Mouse (Mus musculus) MEL (cell line): ENCODE measurements around the gene Aunip. TPM values are rescaled to one million over a fixed set of nuclear protein-coding genes. Genes with fewer than 3 reads are reported as not detected.

Experiments
- DNase-seq: peaks from one replicate; pipeline ENCODE4 v3.0.0; 2011; ENCODE audit warnings: low read depth, low spot score
- H3K27ac ChIP-seq: 2 replicates; pipeline ENCODE4 v1.5.1; 2012; ENCODE audit warnings: low read depth, mild to moderate bottlenecking, control low read depth, low read length, moderate library complexity; ENCODE audit not compliant: control insufficient read depth
- H3K27me3 ChIP-seq, 2 experiments: fragments of 150-350 bp in 1 of 2; sonication (generic) in 1 of 2; 2 replicates each; pipeline ENCODE4 v1.6.1; 2012; ENCODE audit warnings: low read length in 2 of 2, mild to moderate bottlenecking in 2 of 2, improper control_type of control experiment in 1 of 2, moderate library complexity in 1 of 2; ENCODE audit not compliant: insufficient read depth in 2 of 2, control insufficient read depth in 1 of 2
- H3K36me3 ChIP-seq, 2 experiments: 2 replicates each; pipeline ENCODE4 v1.6.1; 2012 to 2014; ENCODE audit warnings: low read length in 2 of 2, improper control_type of control experiment in 1 of 2, inconsistent platforms in 1 of 2, mild to moderate bottlenecking in 1 of 2; ENCODE audit not compliant: insufficient read depth in 2 of 2, control insufficient read depth in 1 of 2
- H3K4me1 ChIP-seq, 2 experiments: fragments of 150-350 bp in 1 of 2; sonication (generic) in 1 of 2; 2 replicates each; pipeline ENCODE4 v1.6.1; 2012; ENCODE audit warnings: low read length in 2 of 2, improper control_type of control experiment in 1 of 2, mild to moderate bottlenecking in 1 of 2; ENCODE audit not compliant: insufficient read depth in 2 of 2, control insufficient read depth in 1 of 2
- H3K4me3 ChIP-seq, 2 experiments: fragments of 150-350 bp in 1 of 2; sonication (generic) in 1 of 2; 2 replicates each; pipeline ENCODE4 v1.5.1; 2012; ENCODE audit warnings: low read depth in 2 of 2, low read length in 2 of 2, mild to moderate bottlenecking in 2 of 2, moderate library complexity in 2 of 2, control low read depth in 1 of 2, improper control_type of control experiment in 1 of 2; ENCODE audit not compliant: control insufficient read depth in 1 of 2, insufficient read depth in 1 of 2
- H3K79me2 ChIP-seq: 2 replicates; pipeline ENCODE4 v1.6.1; 2012; ENCODE audit warnings: mild to moderate bottlenecking, low read length, moderate library complexity; ENCODE audit not compliant: control insufficient read depth, poor library complexity, insufficient read depth
- H3K9ac ChIP-seq: 2 replicates; pipeline ENCODE4 v1.6.1; 2012; ENCODE audit warnings: low read depth, mild to moderate bottlenecking, control low read depth, low read length, moderate library complexity; ENCODE audit not compliant: control insufficient read depth, poor library complexity, severe bottlenecking
- H3K9me3 ChIP-seq: fragments of 150-350 bp; sonication (generic); replicated peaks from 2 replicates; pipeline ENCODE4 v1.6.1; 2012; ENCODE audit warnings: mild to moderate bottlenecking, low read length, improper control_type of control experiment, moderate library complexity; ENCODE audit not compliant: insufficient read depth
- CHD1 ChIP-seq: IDR thresholded peaks from 2 replicates; pipeline ENCODE4 v1.6.1; 2012; ENCODE audit warnings: low read depth, mild to moderate bottlenecking, inconsistent platforms, low read length, improper control_type of control experiment
- CHD2 ChIP-seq: IDR thresholded peaks from 2 replicates; pipeline ENCODE4 v1.6.1; 2011; ENCODE audit warnings: low read length, improper control_type of control experiment
- ELF1 ChIP-seq: IDR thresholded peaks from 2 replicates; pipeline ENCODE4 v1.6.1; 2014; ENCODE audit warnings: low read depth, mild to moderate bottlenecking, inconsistent platforms, low read length, improper control_type of control experiment, moderate library complexity
- EP300 ChIP-seq, 2 experiments: IDR thresholded peaks; 2 replicates each; pipeline ENCODE4 v1.6.1; 2011; ENCODE audit warnings: improper control_type of control experiment in 2 of 2, low read length in 2 of 2, low read depth in 1 of 2, mild to moderate bottlenecking in 1 of 2
- GABPA ChIP-seq: IDR thresholded peaks from 2 replicates; pipeline ENCODE4 v1.6.1; 2012; ENCODE audit warnings: low read depth, mild to moderate bottlenecking, inconsistent platforms, low read length, improper control_type of control experiment, moderate library complexity
- GATA1 ChIP-seq: IDR thresholded peaks from 2 replicates; pipeline ENCODE4 v1.6.1; 2011; ENCODE audit warnings: low read depth, low read length, improper control_type of control experiment
- HCFC1 ChIP-seq: IDR thresholded peaks from 2 replicates; pipeline ENCODE4 v1.6.1; 2012; ENCODE audit warnings: low read depth, mild to moderate bottlenecking, inconsistent platforms, low read length, improper control_type of control experiment, moderate library complexity
- MAFK ChIP-seq: IDR thresholded peaks from 2 replicates; pipeline ENCODE4 v1.6.1; 2011; ENCODE audit warnings: low read depth, mild to moderate bottlenecking, low read length, improper control_type of control experiment, borderline replicate concordance
- MAX ChIP-seq: IDR thresholded peaks from 2 replicates; pipeline ENCODE4 v1.6.1; 2011; ENCODE audit warnings: low read length, improper control_type of control experiment
- MAZ ChIP-seq: IDR thresholded peaks from 2 replicates; pipeline ENCODE4 v1.6.1; 2012; ENCODE audit warnings: low read depth, mild to moderate bottlenecking, inconsistent platforms, low read length, improper control_type of control experiment
- MYC ChIP-seq: IDR thresholded peaks from 2 replicates; pipeline ENCODE4 v1.6.1; 2011; ENCODE audit warnings: low read depth, mild to moderate bottlenecking, low read length, improper control_type of control experiment, moderate library complexity
- NELFE ChIP-seq: IDR thresholded peaks from 2 replicates; pipeline ENCODE4 v1.6.1; 2011; ENCODE audit warnings: low read depth, low read length, improper control_type of control experiment
- NRF1 ChIP-seq: IDR thresholded peaks from 2 replicates; pipeline ENCODE4 v1.6.1; 2014; ENCODE audit warnings: low read depth, mild to moderate bottlenecking, inconsistent platforms, low read length, improper control_type of control experiment, moderate library complexity; ENCODE audit not compliant: poor library complexity, insufficient read depth, severe bottlenecking
- RAD21 ChIP-seq: IDR thresholded peaks from 2 replicates; pipeline ENCODE4 v1.6.1; 2011; ENCODE audit warnings: mild to moderate bottlenecking, low read depth, low read length, improper control_type of control experiment
- RCOR1 ChIP-seq: IDR thresholded peaks from 2 replicates; pipeline ENCODE4 v1.6.1; 2012; ENCODE audit warnings: low read depth, mild to moderate bottlenecking, inconsistent platforms, low read length, improper control_type of control experiment
- SMC3 ChIP-seq: IDR thresholded peaks from 2 replicates; pipeline ENCODE4 v1.6.1; 2011; ENCODE audit warnings: low read depth, low read length, improper control_type of control experiment
- TBP ChIP-seq: IDR thresholded peaks from 2 replicates; pipeline ENCODE4 v1.8.0; 2011; ENCODE audit warnings: low read depth, low read length, improper control_type of control experiment
- TCF12 ChIP-seq: IDR thresholded peaks from 2 replicates; pipeline ENCODE4 v1.6.1; 2014; ENCODE audit warnings: low read depth, mild to moderate bottlenecking, inconsistent platforms, low read length, improper control_type of control experiment, moderate library complexity
- UBTF ChIP-seq: IDR thresholded peaks from 2 replicates; pipeline ENCODE4 v1.6.1; 2012; ENCODE audit warnings: low read depth, mild to moderate bottlenecking, inconsistent platforms, low read length, improper control_type of control experiment, moderate library complexity, borderline replicate concordance; ENCODE audit not compliant: insufficient read depth
- ZC3H11A ChIP-seq: IDR thresholded peaks from 2 replicates; pipeline ENCODE4 v1.6.1; 2012; ENCODE audit warnings: low read depth, mild to moderate bottlenecking, inconsistent platforms, low read length, improper control_type of control experiment
- ZMIZ1 ChIP-seq: IDR thresholded peaks from 2 replicates; pipeline ENCODE4 v1.6.1; 2012; ENCODE audit warnings: low read depth, mild to moderate bottlenecking, inconsistent platforms, low read length, improper control_type of control experiment, moderate library complexity
- ZNF384 ChIP-seq: IDR thresholded peaks from 2 replicates; pipeline ENCODE4 v1.6.1; 2012; ENCODE audit warnings: low read depth, mild to moderate bottlenecking, inconsistent platforms, low read length, improper control_type of control experiment
- polyA plus RNA-seq, 2 experiments: library from polyadenylated mRNA; stranded (reverse) in 1 of 2; unstranded in 1 of 2; fragments of >175 nt in 1 of 2; fragments of >200 nt in 1 of 2; gene quantifications; 2 replicates each; pipeline versions ENCODE4 v1.2.1 to v1.2.4; 2012; ENCODE audit warnings: low replicate concordance in 2 of 2, low read depth in 1 of 2; ENCODE audit not compliant: insufficient read length in 2 of 2, insufficient read depth in 1 of 2, missing spikeins in 1 of 2
- total RNA-seq: library from RNA; depleted of rRNA; stranded (reverse); fragments of 300-350 nt; gene quantifications from 2 replicates; pipeline ENCODE4 v1.2.3, GENCODE M21; 2012

The Aunip gene
- total and polyA plus RNA-seq, 3 experiments = 14.9 to 20.6 TPM; not detected in 1

DNA sequence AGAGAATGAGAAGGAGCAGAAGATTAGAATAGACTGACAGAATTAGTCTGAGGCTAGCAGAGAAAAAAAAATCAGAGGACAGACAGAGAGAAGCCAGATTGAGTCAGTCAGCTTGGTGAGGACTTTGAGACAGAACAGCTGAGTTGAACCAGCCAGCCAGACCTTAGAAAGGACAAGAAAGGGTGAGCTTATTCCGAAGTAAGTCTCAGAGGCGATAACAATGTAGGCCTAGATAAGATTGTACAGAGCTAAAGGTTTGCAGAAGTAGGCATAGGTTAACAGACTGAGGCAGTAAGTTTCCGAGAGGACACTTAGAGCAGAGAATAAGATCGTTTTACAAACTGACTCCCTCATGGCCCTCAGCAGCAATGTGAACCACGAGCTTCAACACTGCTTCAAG lies 49.5 kb upstream of the Aunip start (continued):
- TF ChIP-seq NRF1 = no peak
- TF ChIP-seq GATA1 = peak; percentile 86
- TF ChIP-seq RAD21 = no peak
- peak; percentile 32 to 56; a peak in 3 of 4 replicates for TF ChIP-seq EP300 (IDR thresholded peaks at IDR 0.05; ENCODE audit: low read depth in 1 of 2, low read length in 2 of 2)
- TF ChIP-seq CHD2 = no peak

DNA sequence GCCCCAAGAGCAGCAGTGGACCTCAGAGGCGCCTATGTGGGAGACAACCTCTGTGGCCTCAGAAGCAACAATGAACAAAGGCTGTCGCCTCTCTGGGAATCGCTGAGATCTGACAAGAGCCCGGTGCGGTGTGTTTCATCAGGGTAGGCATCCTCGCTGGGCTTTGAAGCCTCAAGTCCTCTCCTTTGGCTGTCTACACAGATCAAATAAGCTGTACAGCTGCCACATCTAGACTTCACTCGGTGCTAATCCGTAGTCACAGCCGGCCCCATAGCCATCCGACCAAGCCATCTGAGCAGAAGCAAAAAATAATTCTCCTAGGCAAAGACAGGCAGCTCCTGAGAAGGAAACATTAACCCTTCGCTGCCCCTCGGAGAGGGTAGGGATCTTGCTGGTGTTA lies 45.0 kb upstream of the Aunip start:
- H3K9me3 ChIP-seq = no peaks in the 10 kb centered on the region
- H3K4me3 ChIP-seq = no peak overlapping the region
- H3K27ac ChIP-seq = no peak overlapping the region
- TF ChIP-seq NELFE (no peak), MAX (no peak), SMC3 (no peak), TBP (no peak), HCFC1 (no peak), ELF1 (no peak), RAD21 (no peak), CHD2 (no peak), RCOR1 (no peak), GATA1 (no peak), GABPA (no peak), MYC (no peak), ZC3H11A (no peak), CHD1 (no peak), MAFK (no peak), TCF12 (no peak)
- H3K36me3 ChIP-seq = peaks cover 2 to 15% of the 10 kb centered on the region in 2 experiments; a peak in 2 of 4 replicates
- H3K9ac ChIP-seq = no peak overlapping the region
- peaks cover 4 to 13% of the 10 kb centered on the region in 2 experiments for H3K4me1 ChIP-seq
- no peak for DNase-seq
- H3K27me3 ChIP-seq = no peaks in the 10 kb centered on the region
- peaks cover 8% of the 10 kb centered on the region for H3K79me2 ChIP-seq

DNA sequence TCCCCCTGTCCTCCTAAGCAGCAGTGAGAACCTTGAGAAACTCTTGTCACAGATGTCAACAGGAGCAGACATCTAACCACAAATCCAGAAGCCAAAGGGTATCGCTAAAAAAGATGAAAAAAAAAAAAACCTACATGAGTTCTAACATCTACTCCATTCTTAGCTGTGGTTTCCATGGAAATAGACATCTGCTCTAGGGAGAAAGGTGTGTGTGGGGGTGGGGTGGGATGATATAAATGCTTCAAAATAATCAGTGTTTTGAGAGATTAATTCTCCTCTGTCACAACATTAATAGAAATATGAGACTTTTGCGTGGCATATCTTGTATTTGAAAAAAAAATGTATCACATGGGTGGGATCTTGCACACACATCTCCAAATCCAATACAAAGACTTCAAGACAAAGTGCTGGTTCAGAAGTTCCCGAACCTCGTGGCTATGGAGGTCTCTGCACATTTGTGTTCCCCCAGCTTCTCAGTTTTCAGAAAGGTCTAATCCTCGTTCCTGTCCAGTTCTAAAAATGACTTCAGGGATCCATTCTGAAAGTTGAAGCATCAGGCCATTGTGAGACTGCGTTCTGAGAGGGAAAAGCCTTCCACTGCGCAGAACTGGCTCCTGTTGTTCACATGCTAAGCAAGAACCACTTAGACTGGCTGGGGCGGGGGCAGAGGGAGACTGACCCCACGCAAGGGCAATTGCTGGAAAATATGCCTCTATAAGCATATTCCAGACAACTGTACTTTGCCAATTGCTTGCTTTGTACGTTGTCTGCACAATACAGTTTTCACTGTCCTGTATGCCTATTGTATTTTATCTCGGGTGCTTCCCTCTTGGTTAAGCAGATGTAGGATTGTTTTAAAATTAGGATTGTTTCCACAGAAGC lies 44.2 kb upstream of the Aunip start:
- Histone ChIP-seq H3K27me3 (no peaks in the 10 kb centered on the region), H3K79me2 (peaks cover 8% of the 10 kb centered on the region), H3K27ac (no peak overlapping the region), H3K36me3 (peaks cover 2 to 13% of the 10 kb centered on the region in 2 experiments; a peak in 2 of 4 replicates), H3K4me1 (peaks cover 0 to 9% of the 10 kb centered on the region in 2 experiments; a peak in 2 of 4 replicates), H3K9me3 (no peaks in the 10 kb centered on the region), H3K4me3 (no peak overlapping the region; a peak in 1 of 4 replicates), H3K9ac (no peak overlapping the region)
- DNase-seq = no peak
- TF ChIP-seq ZMIZ1 = no peak
- no peak for TF ChIP-seq UBTF
- peak; percentile 56 for TF ChIP-seq ZNF384
- TF ChIP-seq MAZ = no peak
